Mouse (Mus musculus): ENCODE results near the gene Mpnd. TPM values are rescaled to one million over a fixed set of nuclear protein-coding genes. Genes with fewer than 3 reads are reported as not detected.
A peak's percentile ranks its signal among the peaks of the same experiment; 100 is the strongest.

Mpnd gene
- polyA plus RNA-seq, 1 experiment from 2014 or later, result 158 TPM

GRCm38 (mm10) chr17:56030919-56031318, 25.4 kb downstream of the Mpnd start:
- Histone ChIP-seq H3K9ac (ENCODE audit: low read length) (no peak overlapping the region), H3K27ac (ENCODE audit: low read depth, low read length) (no peak overlapping the region), H3K4me1 (ENCODE audit: control insufficient read depth, insufficient read depth, low read length) (peaks cover 9% of the 10 kb centered on the region), H3K9me3 (ENCODE audit: control insufficient read depth, low read length) (no peaks in the 10 kb centered on the region), H3K4me2 (no peak overlapping the region), H3K4me3 (ENCODE audit: low read depth, low read length) (no peak overlapping the region), H3K27me3 (ENCODE audit: control insufficient read depth, insufficient read depth, low read length) (no peaks in the 10 kb centered on the region), H3K36me3 (ENCODE audit: control insufficient read depth, insufficient read depth, low read length) (no peaks in the 10 kb centered on the region; the same call in 1 of the 2 replicates)
- no peak for ATAC-seq (ENCODE audit: low FRiP score)
- 75% methylated on average over 5 of the region's 5 CpGs for WGBS
- DNase-seq (ENCODE audit: low spot score, missing footprints), result no peak

GRCm38 (mm10) chr17:56031431-56031830, 25.9 kb downstream of the Mpnd start:
- H3K36me3 ChIP-seq (ENCODE audit: control insufficient read depth, insufficient read depth, low read length), result no peaks in the 10 kb centered on the region; the same call in 1 of the 2 replicates
- peaks cover 9% of the 10 kb centered on the region for H3K4me1 ChIP-seq (ENCODE audit: control insufficient read depth, insufficient read depth, low read length)
- H3K9ac ChIP-seq (ENCODE audit: low read length), result no peak overlapping the region
- no peak overlapping the region for H3K4me2 ChIP-seq
- H3K27ac ChIP-seq (ENCODE audit: low read depth, low read length), result no peak overlapping the region
- no peaks in the 10 kb centered on the region for H3K9me3 ChIP-seq (ENCODE audit: control insufficient read depth, low read length)
- DNase-seq (ENCODE audit: low spot score, missing footprints) (no peak), ATAC-seq (ENCODE audit: low FRiP score) (no peak)
- no peak overlapping the region for H3K4me3 ChIP-seq (ENCODE audit: low read depth, low read length)
- no peaks in the 10 kb centered on the region for H3K27me3 ChIP-seq (ENCODE audit: control insufficient read depth, insufficient read depth, low read length)
- WGBS, result 94% methylated on average over 7 of the region's 7 CpGs

- H3K9me3 ChIP-seq (ENCODE audit: control insufficient read depth, low read length), result no peaks in the 10 kb centered on the region
- H3K4me1 ChIP-seq (ENCODE audit: control insufficient read depth, insufficient read depth, low read length), result peaks cover 9% of the 10 kb centered on the region
- whole genome bisulfite sequencing, result 70% methylated on average over 6 of the region's 6 CpGs
- H3K4me2 ChIP-seq, result no peak overlapping the region
- H3K36me3 ChIP-seq (ENCODE audit: control insufficient read depth, insufficient read depth, low read length), result no peaks in the 10 kb centered on the region; the same call in 1 of the 2 replicates
- DNase-seq (ENCODE audit: low spot score, missing footprints) (no peak), ATAC-seq (ENCODE audit: low FRiP score) (no peak)
- H3K9ac ChIP-seq (ENCODE audit: low read length), result peak overlapping the region; percentile 24; the same call in 1 of the 2 replicates
- H3K27me3 ChIP-seq (ENCODE audit: control insufficient read depth, insufficient read depth, low read length), result no peaks in the 10 kb centered on the region
- no peak overlapping the region for H3K27ac ChIP-seq (ENCODE audit: low read depth, low read length)
- H3K4me3 ChIP-seq (ENCODE audit: low read depth, low read length), result no peak overlapping the region
These were observed 26.7 kb downstream of the Mpnd start for GRCm38 (mm10) chr17:56032127-56032733.

- no peaks in the 10 kb centered on the region for H3K9me3 ChIP-seq (ENCODE audit: control insufficient read depth, low read length)
- no peak overlapping the region for H3K4me3 ChIP-seq (ENCODE audit: low read depth, low read length)
- H3K4me1 ChIP-seq (ENCODE audit: control insufficient read depth, insufficient read depth, low read length), result peaks cover 9% of the 10 kb centered on the region
- no peak overlapping the region for H3K27ac ChIP-seq (ENCODE audit: low read depth, low read length)
- ATAC-seq (ENCODE audit: low FRiP score) (no peak), DNase-seq (ENCODE audit: low spot score, missing footprints) (no peak)
- no peaks in the 10 kb centered on the region for H3K27me3 ChIP-seq (ENCODE audit: control insufficient read depth, insufficient read depth, low read length)
- WGBS, result 81% methylated on average over 7 of the region's 7 CpGs
- H3K36me3 ChIP-seq (ENCODE audit: control insufficient read depth, insufficient read depth, low read length), result no peaks in the 10 kb centered on the region; the same call in 1 of the 2 replicates
- H3K4me2 ChIP-seq, result no peak overlapping the region
- H3K9ac ChIP-seq (ENCODE audit: low read length), result no peak overlapping the region
These were observed 27.3 kb downstream of the Mpnd start for GRCm38 (mm10) chr17:56032831-56033230.

GRCm38 (mm10) chr17:56034040-56034725, 28.7 kb downstream of the Mpnd start:
- Histone ChIP-seq H3K4me1 (ENCODE audit: control insufficient read depth, insufficient read depth, low read length) (peaks cover 9% of the 10 kb centered on the region), H3K9me3 (ENCODE audit: control insufficient read depth, low read length) (no peaks in the 10 kb centered on the region), H3K4me2 (no peak overlapping the region), H3K36me3 (ENCODE audit: control insufficient read depth, insufficient read depth, low read length) (no peaks in the 10 kb centered on the region; the same call in 1 of the 2 replicates), H3K27ac (ENCODE audit: low read depth, low read length) (no peak overlapping the region), H3K27me3 (ENCODE audit: control insufficient read depth, insufficient read depth, low read length) (no peaks in the 10 kb centered on the region), H3K4me3 (ENCODE audit: low read depth, low read length) (no peak overlapping the region), H3K9ac (ENCODE audit: low read length) (no peak overlapping the region)
- ATAC-seq (ENCODE audit: low FRiP score) (no peak), DNase-seq (ENCODE audit: low spot score, missing footprints) (peak; percentile 35)
- WGBS, result 90% methylated on average over 7 of the region's 7 CpGs

- ATAC-seq (ENCODE audit: low FRiP score), result no peak
- no peaks in the 10 kb centered on the region for H3K27me3 ChIP-seq (ENCODE audit: control insufficient read depth, insufficient read depth, low read length)
- no peaks in the 10 kb centered on the region for H3K9me3 ChIP-seq (ENCODE audit: control insufficient read depth, low read length)
- no peak overlapping the region for H3K27ac ChIP-seq (ENCODE audit: low read depth, low read length)
- 88% methylated on average over 6 of the region's 6 CpGs for WGBS
- peaks cover 9% of the 10 kb centered on the region for H3K4me1 ChIP-seq (ENCODE audit: control insufficient read depth, insufficient read depth, low read length)
- no peak overlapping the region for H3K4me2 ChIP-seq
- no peaks in the 10 kb centered on the region; the same call in 1 of the 2 replicates for H3K36me3 ChIP-seq (ENCODE audit: control insufficient read depth, insufficient read depth, low read length)
- H3K4me3 ChIP-seq (ENCODE audit: low read depth, low read length), result no peak overlapping the region
- DNase-seq (ENCODE audit: low spot score, missing footprints), result no peak
- no peak overlapping the region; the same call in 1 of the 2 replicates for H3K9ac ChIP-seq (ENCODE audit: low read length)
These were observed 29.2 kb downstream of the Mpnd start for GRCm38 (mm10) chr17:56034726-56035100.

GRCm38 (mm10) chr17:56035216-56035615, 29.7 kb downstream of the Mpnd start:
- no peak overlapping the region for H3K27ac ChIP-seq (ENCODE audit: low read depth, low read length)
- DNase-seq (ENCODE audit: low spot score, missing footprints), result peak; percentile 82
- H3K36me3 ChIP-seq (ENCODE audit: control insufficient read depth, insufficient read depth, low read length), result no peaks in the 10 kb centered on the region; the same call in 1 of the 2 replicates
- 83% methylated on average over 4 of the region's 4 CpGs for WGBS
- no peaks in the 10 kb centered on the region for H3K27me3 ChIP-seq (ENCODE audit: control insufficient read depth, insufficient read depth, low read length)
- no peaks in the 10 kb centered on the region for H3K9me3 ChIP-seq (ENCODE audit: control insufficient read depth, low read length)
- peak overlapping the region; percentile 87 for H3K4me3 ChIP-seq (ENCODE audit: low read depth, low read length)
- H3K4me2 ChIP-seq, result peak overlapping the region; percentile 66
- peak overlapping the region; percentile 90 for H3K9ac ChIP-seq (ENCODE audit: low read length)
- no peak for ATAC-seq (ENCODE audit: low FRiP score)
- peaks cover 9% of the 10 kb centered on the region for H3K4me1 ChIP-seq (ENCODE audit: control insufficient read depth, insufficient read depth, low read length)

GRCm38 (mm10) chr17:56036176-56036900, 30.8 kb downstream of the Mpnd start, which contains the start of gene Sh3gl1:
TSS of gene Sh3gl1 (minus strand) at chr17:56036635.
- peaks cover 12% of the 10 kb centered on the region for H3K4me1 ChIP-seq (ENCODE audit: control insufficient read depth, insufficient read depth, low read length)
- H3K27ac ChIP-seq (ENCODE audit: low read depth, low read length), result peak within 1 kb of the TSS; percentile 77
- DNase-seq (ENCODE audit: low spot score, missing footprints), result peak; percentile 100
- H3K4me2 ChIP-seq, result peak within 1 kb of the TSS; percentile 66
- H3K9ac ChIP-seq (ENCODE audit: low read length), result peak within 1 kb of the TSS; percentile 90
- peak within 1 kb of the TSS; percentile 87 for H3K4me3 ChIP-seq (ENCODE audit: low read depth, low read length)
- ATAC-seq (ENCODE audit: low FRiP score), result peak; percentile 89
- under 1% methylated on average over 73 of the region's 74 CpGs for WGBS
- no peaks in the 10 kb centered on the region; the same call in 1 of the 2 replicates for H3K36me3 ChIP-seq (ENCODE audit: control insufficient read depth, insufficient read depth, low read length)
- no peaks in the 10 kb centered on the region for H3K27me3 ChIP-seq (ENCODE audit: control insufficient read depth, insufficient read depth, low read length)
- H3K9me3 ChIP-seq (ENCODE audit: control insufficient read depth, low read length), result no peaks in the 10 kb centered on the region
